Mouse (Mus musculus) spleen, adult 2 months (tissue): ENCODE data around the gene Hes6.

Experiments used
- CTCF ChIP-seq: fragments of 200-500 bp; IDR thresholded peaks from 2 replicates; pipeline ENCODE4 v1.5.1; 2011; ENCODE audit warnings: mild to moderate bottlenecking, inconsistent platforms; ENCODE audit not compliant: insufficient read depth, insufficient read length, insufficient replicate concordance; ENCODE audit errors: extremely low read depth
- POLR2A ChIP-seq: fragments of 200-500 bp; IDR thresholded peaks from 2 replicates; pipeline ENCODE4 v1.6.1; 2011; ENCODE audit warnings: low read depth, low read length, inconsistent platforms

GRCm38 (mm10) chr1:91412286-91413029, 1.4 kb downstream of the Hes6 start:
- TF ChIP-seq CTCF (no peak), POLR2A (no peak)
